Mouse (Mus musculus) T-helper 1 cell (primary cell): ENCODE measurements around the gene Txk.

Source experiments
- in situ Hi-C: fragments of 300-600 bp; cut with MboI, MseI; formaldehyde crosslinking; loops from one replicate; pipeline ENCODE4 v1.15.1; 2025; ENCODE audit warnings: high pct_unique_total_duplicates

Txk gene

DNA sequence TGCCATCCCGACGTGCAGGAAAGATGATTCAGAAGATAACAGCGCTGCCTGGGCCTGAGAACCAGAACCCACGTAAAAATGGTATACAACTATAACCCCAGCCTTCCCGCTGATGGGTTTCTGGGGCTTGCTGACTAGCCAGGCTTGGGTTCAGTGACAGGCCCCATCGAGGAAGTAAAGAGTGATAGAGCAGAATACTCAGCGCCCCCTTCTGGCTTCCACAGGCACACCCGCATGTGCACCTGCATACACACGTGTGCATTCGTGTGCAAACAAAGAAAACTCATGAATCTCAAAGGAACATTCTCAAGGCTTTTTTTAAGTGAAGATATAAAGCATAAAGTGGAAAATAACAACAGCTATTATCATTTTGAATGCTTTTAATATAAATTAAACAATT lies 106.4 kb downstream of the Txk start:
- in situ Hi-C loops, result no loop called here
